In the genomic region with DNA sequence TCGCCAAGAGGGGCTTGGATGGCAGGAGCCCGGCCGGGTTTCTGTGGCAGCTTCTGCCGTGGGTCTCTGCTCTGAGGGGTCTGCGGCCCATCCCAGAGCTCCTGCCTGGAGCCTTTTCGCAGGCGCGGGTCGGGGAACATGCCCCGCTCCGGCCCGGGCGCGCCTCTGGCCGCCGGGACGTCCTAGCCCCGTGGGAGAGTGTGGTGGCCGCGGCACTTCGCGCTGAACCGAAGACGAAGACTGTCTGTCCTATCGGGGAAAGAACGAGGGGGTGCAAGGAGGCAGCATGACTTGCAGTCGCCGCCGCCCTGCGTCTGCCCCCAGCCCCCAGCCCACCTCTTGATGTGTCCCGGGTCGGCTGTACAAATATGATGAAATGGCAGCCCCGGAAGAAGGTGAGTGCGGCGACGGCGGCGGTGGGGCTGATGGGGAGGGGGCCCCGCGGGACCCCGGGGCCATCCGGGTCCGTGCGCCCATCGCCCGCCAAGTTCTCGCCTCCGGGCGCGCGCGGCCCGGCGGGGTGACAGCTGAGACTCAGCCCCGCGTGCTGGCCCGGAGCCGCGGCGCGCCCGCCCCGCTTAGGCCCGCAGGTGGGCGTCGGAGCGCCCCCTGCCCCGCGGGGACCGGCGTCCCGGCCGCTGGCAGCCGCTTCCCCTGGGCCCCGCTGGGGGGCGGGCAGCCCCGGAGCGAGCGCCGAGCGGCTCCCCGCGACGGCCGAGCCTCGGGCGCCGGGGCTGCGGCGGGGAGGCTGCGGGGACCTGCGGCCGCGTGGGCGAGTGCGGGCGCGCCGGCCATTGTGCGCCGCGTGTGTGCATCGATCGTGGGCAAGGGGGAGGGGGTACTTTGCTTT, we compare ENCODE assay signal across 7 mouse cellular contexts.
DNase-seq lines count a peak whose midpoint lies in the region; ATAC-seq and TF ChIP-seq lines count a peak whose summit lies in the region.

No protein-coding gene starts in this region.

- H3K9me3 ChIP-seq in forebrain, embryonic 15.5 days: no peaks in the 10 kb centered on the region

- no peaks in the 10 kb centered on the region for H3K27me3 ChIP-seq in Patski
- H3K27me3 ChIP-seq in forebrain, embryonic 15.5 days: no peaks in the 10 kb centered on the region

- peak overlapping the region; percentile 92 for H3K9ac ChIP-seq in forebrain, embryonic 15.5 days (replicated peaks)

- intact Hi-C loops in left cerebral cortex, postnatal 36 days (cut with DNase I): loop anchor here (5.0 kb wide), 1 partner anchor 278 kb away; no protein-coding TSS in a partner anchor

- peak overlapping the region; percentile 66 for H3K4me3 ChIP-seq in forebrain, embryonic 15.5 days

- no peaks in the 10 kb centered on the region for H3K36me3 ChIP-seq in forebrain, embryonic 15.5 days

- peaks cover 51% of the 10 kb centered on the region for H3K4me1 ChIP-seq in forebrain, embryonic 15.5 days

- no peak for DNase-seq in Patski (ENCODE audit: low read depth, low spot score)
- peak; percentile 20 for DNase-seq in brain, adult 2 months (ENCODE audit: low read depth, low spot score)
- peak; percentile 52 for DNase-seq in heart, postnatal 4 days
- DNase-seq in left cerebral cortex, postnatal 36 days (ENCODE audit: low spot score in 2 of 2): peak; percentile 27 to 39
- peak; percentile 27 for DNase-seq in skeletal muscle tissue, adult 2 months (ENCODE audit: low read depth, low spot score)

- CTCF ChIA-PET in Patski (lab: Charles Lee): interaction anchor here (0.9 to 1.1 kb wide), 3 partner anchors 47 to 290 kb away, joined by 3 read pairs; no protein-coding TSS in a partner anchor

- H3K27ac ChIP-seq in forebrain, embryonic 15.5 days (replicated peaks): peak overlapping the region; percentile 94

- peak; percentile 42 for ATAC-seq in Patski
- peak; percentile 56 for ATAC-seq in forebrain, embryonic 15.5 days (replicated peaks)
- ATAC-seq in megakaryocyte progenitor cell, adult 5-6 weeks (replicated peaks; ENCODE audit: poor library complexity): peak; percentile 15; the same call in 1 of the 2 replicates

- H3K4me2 ChIP-seq in forebrain, embryonic 15.5 days (replicated peaks): peak overlapping the region; percentile 78

- WGBS in forebrain, embryonic 15.5 days: under 1% methylated on average over 92 of the region's 104 CpGs

- in situ Hi-C loops in Patski (cut with MboI; ENCODE audit: low pct_unique_long_range_greater_than_20kb): no loop called here

- POLR2A ChIA-PET in Patski (lab: Charles Lee): interaction anchor here (0.5 to 1.0 kb wide), 4 partner anchors 47 to 280 kb away, joined by 3 to 4 read pairs (median 4); no protein-coding TSS in a partner anchor

- TF ChIP-seq CTCF in Patski (IDR thresholded peaks at IDR 0.05): peak; percentile 60
